In genomic region chr6:118922328-118923211, GRCm38 (mm10) we compare ENCODE assay signal across 8 mouse cellular contexts.
DNase-seq lines count a peak whose midpoint lies in the region; ATAC-seq and TF ChIP-seq lines count a peak whose summit lies in the region.

No protein-coding gene starts in this region.

- 0 out of 2 replicates have a peak, but pooled peaks have one; percentile 69 for ATAC-seq in hindbrain, postnatal 0 days

- no peak overlapping the region for H3K4me2 ChIP-seq in hindbrain, postnatal 0 days (ENCODE audit: low read depth, low read length)

- no peaks in the 10 kb centered on the region for H3K27me3 ChIP-seq in hindbrain, postnatal 0 days (ENCODE audit: insufficient read depth, low read length)

- H3K9ac ChIP-seq in hindbrain, postnatal 0 days (replicated peaks; ENCODE audit: low read length), result no peak overlapping the region

- 32% methylated on average over 13 of the region's 13 CpGs for WGBS in hindbrain, postnatal 0 days

- H3K4me3 ChIP-seq in hindbrain, postnatal 0 days (ENCODE audit: low read length), result no peak overlapping the region

- TF ChIP-seq CTCF in hindbrain, postnatal 0 days (IDR thresholded peaks at IDR 0.05; ENCODE audit: low read depth), result peak; percentile 96

- DNase-seq in T-cell, adult 2 months (ENCODE audit: low spot score), result peak; percentile 19
- peak; percentile 85 for DNase-seq in cerebellum, adult 9-11 months
- DNase-seq in frontal cortex, postnatal 36 days (ENCODE audit: low spot score in 2 of 2), result peak; percentile 71 to 74
- DNase-seq in hindbrain, postnatal 0 days (ENCODE audit: low spot score), result peak; percentile 83
- DNase-seq in left cerebral cortex, adult 18-20 months (ENCODE audit: low spot score in 2 of 2), result peak; percentile 79 to 88
- DNase-seq in lung, postnatal 4 days, result peak; percentile 79 to 86
- peak; percentile 63 to 83 for DNase-seq in right cerebral cortex, postnatal 10 days (ENCODE audit: low spot score in 2 of 2)
- DNase-seq in urinary bladder, postnatal 14 days (ENCODE audit: low spot score), result peak; percentile 79

- no peaks in the 10 kb centered on the region for H3K4me1 ChIP-seq in hindbrain, postnatal 0 days (ENCODE audit: insufficient read depth, low read length)

- H3K27ac ChIP-seq in hindbrain, postnatal 0 days, result no peak overlapping the region

- H3K36me3 ChIP-seq in hindbrain, postnatal 0 days (ENCODE audit: insufficient read depth, low read length), result no peaks in the 10 kb centered on the region

- no peaks in the 10 kb centered on the region for H3K9me3 ChIP-seq in hindbrain, postnatal 0 days (ENCODE audit: low read length)

Comparison
In these comparisons a context has a peak if more than half of its experiments do, and no peak if none do; other contexts are left out.
1. DNase-seq: peak in every context shown above with its lines; median percentile 85 in cerebellum, adult 9-11 months; 84 in left cerebral cortex, adult 18-20 months; 83 in hindbrain, postnatal 0 days; 82 in lung, postnatal 4 days; 79 in urinary bladder, postnatal 14 days; 73 in right cerebral cortex, postnatal 10 days; 72 in frontal cortex, postnatal 36 days; 19 in T-cell, adult 2 months.